Mouse (Mus musculus): ENCODE results near the gene Krtap20-2.
"Not testable (repeated sequence)": the region's sequence is repeated elsewhere in the genome, so short reads cannot be mapped to it uniquely, and the experiment has no call there.

Krtap20-2 gene

DNA sequence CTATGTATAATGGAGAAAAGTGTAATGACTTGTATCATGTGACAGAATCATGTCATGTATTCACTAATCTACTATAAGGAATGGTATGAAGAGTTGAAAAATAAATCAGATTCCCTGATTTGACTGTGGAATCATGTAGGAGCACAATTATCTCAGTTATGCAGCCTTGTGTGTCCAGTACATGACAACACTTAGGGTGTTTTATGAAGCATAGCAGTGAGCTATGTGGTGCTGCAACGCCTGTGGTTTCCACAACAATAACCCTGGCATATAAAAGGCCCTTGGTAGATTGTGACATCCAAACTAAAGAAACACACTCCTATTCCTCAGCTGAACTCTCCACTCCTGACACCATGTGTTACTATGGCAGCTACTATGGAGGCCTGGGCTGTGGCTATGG lies at the start of gene Krtap20-2:
Krtap20-2 (plus strand) TSS at position 301 of the 400 bp plus-strand sequence.
- in situ Hi-C loops (cut with MboI), result no loop called here

GRCm38 (mm10) chr16:89157652-89158051 lies 48.0 kb upstream of the Krtap20-2 start, which contains the start of gene Gm9789:
TSS of gene Gm9789 (plus strand) at chr16:89157952.
- in situ Hi-C loops (cut with MboI), result no loop called here

DNA sequence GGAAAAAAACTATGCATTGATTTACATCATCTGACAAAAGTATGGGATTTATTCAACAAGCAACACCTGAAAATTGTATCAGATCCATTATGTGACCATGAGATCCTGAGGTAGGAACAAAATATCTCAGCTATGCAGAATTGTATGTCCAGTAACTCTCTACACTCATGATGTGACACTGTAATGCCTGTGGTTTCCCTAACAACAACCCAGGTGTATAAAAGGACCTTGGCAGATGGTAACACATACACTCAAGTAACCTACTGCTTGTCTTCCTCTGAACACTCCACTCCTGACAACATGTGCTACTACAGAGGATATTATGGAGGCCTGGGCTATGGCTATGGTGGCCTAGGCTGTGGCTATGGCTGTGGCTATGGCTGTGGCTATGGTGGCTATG lies 36.5 kb upstream of the Krtap20-2 start, which contains the start of gene Gm7735:
Gm7735 (plus strand) TSS at position 301 of the 400 bp plus-strand sequence.
- in situ Hi-C loops (cut with MboI), result not testable (repeated sequence)

GRCm38 (mm10) chr16:89174435-89174834 lies 31.2 kb upstream of the Krtap20-2 start, which contains the start of gene 1110057P08Rik:
TSS of gene 1110057P08Rik (plus strand) at chr16:89174735.
- in situ Hi-C loops (cut with MboI), result no loop called here

DNA sequence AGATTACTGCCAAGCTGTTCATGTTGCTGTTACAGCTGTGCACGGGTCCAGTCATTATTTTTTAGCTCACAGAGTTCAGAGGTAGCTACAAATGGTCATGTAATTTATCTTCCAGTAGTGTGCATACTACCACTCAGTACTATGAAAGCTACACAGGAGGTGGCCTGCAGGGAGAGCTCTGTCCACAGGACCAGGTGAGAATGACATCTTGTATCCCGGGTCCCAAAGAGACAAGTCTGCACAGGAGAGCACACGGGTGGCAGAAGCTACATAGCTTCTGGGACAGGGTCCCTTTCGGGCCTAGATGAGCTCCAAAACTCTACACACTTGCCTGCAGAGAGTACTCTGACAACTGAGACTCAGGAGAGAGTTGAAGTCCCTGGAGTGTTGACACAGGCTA lies 17.0 kb upstream of the Krtap20-2 start:
- in situ Hi-C loops (cut with MboI), result no loop called here
